Mouse (Mus musculus) 3T3-L1 (cell line): ENCODE data around the gene Lefty2.
A peak's percentile ranks its signal among the peaks of the same experiment; 100 is the strongest.
"Not testable (repeated sequence)": the region's sequence is repeated elsewhere in the genome, so short reads cannot be mapped to it uniquely, and the experiment has no call there.

Experiments used
- DNase-seq: peaks from one replicate; pipeline ENCODE4 v3.0.0-alpha.2; 2015; ENCODE audit warnings: low read depth, low spot score

Gene Lefty2

DNA sequence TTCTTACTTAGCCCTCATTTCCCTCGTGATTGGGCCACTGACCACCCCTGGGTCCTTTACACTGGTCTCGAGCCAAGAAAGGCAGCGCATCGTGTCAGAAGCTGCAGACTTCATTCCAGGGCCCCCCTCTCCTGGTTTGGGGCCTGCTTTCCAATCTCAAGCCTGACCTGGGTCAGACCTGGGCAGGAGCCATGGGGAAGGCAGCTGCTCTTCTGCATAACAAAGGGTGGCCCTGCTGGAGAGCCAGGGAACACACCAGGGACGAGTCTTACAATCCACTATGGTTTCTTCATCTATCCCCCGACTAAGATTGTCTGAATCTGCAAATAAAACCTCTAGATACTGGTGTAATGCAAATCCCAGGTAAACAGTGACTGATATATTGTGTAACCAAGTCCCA lies 40.8 kb downstream of the Lefty2 start:
- no peak for DNase-seq

DNA sequence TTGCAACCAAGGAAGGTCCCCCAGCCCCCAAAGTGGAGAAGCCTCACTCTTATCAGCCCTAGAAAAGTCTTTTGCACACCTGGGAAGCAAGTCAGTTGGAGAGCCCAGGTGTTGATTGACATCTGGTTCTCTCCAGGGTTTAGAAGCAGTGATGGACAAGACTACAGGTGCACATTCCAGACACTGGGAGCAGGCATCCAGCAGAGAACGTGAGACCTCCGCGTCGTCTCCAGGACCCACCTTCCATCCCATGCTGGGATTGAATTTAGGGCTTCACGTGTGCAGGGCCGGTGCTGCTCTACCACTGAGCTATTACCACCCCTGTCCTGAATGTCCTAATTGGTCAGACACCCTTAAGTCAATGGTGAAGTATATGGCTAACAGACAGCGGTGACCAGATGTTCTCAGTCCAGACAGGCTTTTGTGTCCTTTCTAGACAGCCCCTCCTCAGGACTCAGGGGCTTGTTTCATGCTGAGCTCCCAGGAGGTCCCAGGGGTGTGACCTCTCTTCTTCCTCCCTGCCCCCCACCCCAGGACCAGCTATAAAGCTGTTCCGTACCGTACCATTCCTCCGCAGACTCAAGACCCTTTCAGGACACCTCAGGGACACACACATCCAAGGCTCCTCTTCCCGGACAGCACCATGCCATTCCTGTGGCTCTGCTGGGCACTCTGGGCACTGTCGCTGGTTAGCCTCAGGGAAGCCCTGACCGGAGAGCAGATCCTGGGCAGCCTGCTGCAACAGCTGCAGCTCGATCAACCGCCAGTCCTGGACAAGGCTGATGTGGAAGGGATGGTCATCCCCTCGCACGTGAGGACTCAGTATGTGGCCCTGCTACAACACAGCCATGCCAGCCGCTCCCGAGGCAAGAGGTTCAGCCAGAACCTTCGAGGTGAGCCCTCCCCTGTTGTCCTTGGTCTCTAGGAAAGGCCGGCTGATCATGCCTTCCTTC lies 41.8 kb downstream of the Lefty2 start, which contains the start of gene Lefty1:
Gene Lefty1 (plus strand): TSS at position 556 of the 953 bp plus-strand sequence.
- no peak for DNase-seq

DNA sequence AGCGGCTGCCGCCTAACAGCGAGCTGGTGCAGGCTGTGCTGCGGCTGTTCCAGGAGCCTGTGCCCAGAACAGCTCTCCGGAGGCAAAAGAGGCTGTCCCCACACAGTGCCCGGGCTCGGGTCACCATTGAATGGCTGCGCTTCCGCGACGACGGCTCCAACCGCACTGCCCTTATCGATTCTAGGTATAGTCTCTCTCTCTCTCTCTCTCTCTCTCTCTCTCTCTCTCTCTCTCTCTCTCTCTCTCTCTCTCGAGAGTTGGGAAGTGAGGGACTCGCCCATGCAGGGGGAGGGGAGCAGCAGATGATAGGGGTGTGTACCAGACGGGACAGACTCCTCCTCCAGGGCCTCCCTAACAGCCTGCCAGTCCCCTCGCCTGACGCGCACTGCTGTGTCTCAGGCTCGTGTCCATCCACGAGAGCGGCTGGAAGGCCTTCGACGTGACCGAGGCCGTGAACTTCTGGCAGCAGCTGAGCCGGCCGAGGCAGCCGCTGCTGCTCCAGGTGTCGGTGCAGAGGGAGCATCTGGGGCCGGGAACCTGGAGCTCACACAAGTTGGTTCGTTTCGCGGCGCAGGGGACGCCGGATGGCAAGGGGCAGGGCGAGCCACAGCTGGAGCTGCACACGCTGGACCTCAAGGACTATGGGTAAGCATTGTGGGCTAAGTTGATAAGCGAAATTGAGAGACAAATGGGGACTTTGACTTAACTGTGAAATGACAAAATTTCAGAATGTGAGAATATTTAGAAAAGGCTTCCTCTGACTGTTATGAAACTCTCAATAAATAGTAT lies 43.9 kb downstream of the Lefty2 start:
- not testable (repeated sequence) for DNase-seq

DNA sequence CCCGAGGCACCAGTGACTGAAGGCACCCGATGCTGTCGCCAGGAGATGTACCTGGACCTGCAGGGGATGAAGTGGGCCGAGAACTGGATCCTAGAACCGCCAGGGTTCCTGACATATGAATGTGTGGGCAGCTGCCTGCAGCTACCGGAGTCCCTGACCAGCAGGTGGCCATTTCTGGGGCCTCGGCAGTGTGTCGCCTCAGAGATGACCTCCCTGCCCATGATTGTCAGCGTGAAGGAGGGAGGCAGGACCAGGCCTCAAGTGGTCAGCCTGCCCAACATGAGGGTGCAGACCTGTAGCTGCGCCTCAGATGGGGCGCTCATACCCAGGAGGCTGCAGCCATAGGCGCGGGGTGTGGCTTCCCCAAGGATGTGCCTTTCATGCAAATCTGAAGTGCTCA lies 44.7 kb downstream of the Lefty2 start:
- not testable (repeated sequence) for DNase-seq

DNA sequence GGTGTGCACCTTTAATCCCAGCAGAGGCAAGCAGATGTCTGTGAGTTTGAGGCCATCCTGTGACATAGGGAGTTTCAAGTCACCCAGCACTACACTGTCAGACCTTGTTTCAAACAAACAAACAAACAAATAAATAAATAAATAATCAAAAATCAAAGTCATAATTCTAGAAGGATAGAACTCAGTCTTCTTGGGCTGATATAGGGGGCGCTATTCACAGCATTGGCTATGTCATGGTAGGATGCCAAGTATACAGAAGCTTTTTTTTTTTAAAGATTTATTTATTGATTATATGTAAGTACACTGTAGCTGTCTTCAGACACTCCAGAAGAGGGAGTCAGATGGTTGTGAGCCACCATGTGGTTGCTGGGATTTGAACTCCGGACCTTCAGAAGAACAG lies 45.9 kb downstream of the Lefty2 start:
- DNase-seq, result not testable (repeated sequence)

DNA sequence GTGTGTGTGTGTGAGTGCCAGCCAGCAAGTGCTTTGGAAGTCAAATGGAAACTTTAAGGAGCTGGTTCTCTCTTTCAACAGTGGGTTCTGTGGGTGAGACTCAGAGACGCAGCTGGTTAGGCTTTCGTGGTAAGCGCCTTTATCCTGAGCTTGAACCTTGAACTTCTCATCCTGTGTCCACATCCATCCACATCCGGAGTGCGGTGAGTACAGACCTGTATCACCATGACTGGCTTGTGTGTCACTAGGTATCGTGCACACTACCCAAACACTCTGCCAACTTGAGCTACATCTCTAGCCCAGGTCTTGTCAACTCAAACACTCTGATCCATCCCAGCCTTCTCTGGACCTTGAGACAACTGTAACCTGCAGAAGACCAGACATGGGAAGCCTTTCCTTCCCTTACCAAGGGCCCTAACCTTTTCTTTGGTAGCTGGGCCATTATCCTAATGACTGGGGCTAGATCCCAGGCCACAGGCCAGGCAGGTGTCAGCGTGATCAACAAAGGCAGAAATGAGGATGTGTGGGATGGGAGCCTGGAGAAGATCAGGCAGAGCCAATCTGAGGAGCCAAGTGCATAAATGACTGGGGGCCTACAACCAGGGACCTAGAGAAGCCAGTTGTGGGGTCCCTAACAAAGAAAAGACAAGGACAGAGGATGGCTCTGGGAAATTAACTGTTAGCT lies 48.0 kb downstream of the Lefty2 start:
- no peak for DNase-seq

DNA sequence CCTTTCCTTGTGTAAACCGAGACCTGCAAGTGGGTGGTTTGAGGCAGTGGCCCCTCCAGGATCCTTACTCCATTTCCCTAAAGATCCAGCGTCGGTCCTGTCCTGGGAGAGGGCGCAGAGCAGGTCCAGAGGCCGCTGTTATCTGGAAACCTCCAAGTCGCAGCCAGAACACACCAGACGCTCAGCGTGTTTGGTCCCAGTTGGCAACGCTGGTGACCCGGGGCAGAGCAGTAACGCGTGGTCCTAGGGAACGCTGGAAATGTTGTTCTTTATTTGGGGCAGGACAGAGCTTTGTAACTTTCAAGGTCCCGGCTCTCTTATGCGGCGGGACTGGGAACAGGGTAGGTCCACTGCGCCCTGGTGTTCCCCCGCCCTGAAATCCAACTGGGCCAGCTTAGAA lies 48.8 kb downstream of the Lefty2 start:
- DNase-seq, result no peak

DNA sequence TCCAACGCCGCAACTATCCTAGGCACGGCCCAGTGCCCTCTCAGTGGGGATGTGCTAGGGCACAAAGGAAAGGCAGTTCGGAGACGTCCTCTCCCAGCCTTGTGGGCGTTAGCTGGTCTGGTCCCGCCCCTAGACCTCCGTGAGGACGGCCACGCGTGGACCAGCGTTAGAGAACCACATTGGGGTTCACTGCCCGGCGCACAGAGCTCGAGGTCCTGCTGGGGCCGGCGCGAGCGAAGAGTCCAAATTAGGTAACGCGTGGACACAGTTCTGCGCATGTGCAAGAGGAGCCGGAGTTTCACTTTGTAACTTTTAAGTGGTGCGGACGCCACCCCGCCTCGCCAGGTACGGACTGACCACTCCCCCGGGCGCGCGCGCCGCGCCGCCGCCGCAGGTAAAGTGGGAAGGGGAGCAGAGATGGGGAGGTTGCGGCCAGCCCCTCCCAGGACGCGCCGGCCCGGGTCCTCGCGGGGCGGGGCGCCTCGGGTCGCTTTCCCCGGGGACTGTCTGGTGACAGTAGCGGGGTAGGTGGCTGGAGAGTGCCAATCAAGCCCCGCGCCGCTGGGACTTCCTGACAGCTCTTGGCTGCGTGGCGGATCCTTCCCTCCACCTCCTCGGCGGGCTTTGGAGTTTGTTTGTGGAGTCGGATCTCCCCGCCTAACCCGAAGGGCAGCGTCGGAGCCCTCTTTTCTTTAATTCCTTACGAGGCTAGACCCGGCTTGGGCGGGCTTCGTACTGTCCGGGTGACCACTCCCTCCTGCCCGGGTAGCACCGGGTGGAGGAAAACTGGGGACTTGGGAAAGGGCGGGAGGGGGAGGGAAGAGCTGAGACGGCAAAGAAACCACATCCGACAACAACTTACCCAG lies 49.5 kb downstream of the Lefty2 start, which contains the start of gene Tmem63a:
Gene Tmem63a (plus strand): TSS at position 179 of the 866 bp plus-strand sequence.
- DNase-seq, result peak; percentile 84

DNA sequence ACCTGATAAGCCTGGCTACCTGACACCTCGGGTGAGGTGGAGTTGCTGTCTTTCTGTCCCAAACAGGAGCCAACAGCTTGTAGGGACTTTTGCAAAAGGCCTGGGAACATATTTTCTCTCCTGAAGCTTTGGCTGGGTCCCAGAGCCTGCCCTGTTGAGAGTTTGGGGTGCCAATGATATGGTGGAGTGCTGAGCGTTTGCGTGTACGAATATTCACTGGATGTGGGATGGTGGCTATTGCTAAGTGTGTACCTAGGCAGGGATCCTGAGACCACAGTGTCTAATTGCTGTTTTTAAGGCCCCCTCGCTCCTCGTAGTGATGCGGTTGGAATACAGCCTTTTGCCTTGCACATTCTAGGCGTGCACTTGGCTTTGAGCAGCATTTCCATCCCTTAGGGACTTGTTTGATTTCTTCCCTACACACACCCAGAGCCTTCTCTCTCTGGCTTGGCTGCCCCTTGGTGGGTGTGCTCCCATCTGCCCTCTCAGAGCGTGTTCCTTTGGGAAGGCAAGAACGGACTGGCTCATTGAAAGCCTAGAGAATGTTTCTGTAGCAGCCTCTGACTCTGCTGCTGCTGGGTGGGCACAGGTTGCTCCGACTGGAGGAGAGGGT lies 50.2 kb downstream of the Lefty2 start:
- DNase-seq, result no peak

DNA sequence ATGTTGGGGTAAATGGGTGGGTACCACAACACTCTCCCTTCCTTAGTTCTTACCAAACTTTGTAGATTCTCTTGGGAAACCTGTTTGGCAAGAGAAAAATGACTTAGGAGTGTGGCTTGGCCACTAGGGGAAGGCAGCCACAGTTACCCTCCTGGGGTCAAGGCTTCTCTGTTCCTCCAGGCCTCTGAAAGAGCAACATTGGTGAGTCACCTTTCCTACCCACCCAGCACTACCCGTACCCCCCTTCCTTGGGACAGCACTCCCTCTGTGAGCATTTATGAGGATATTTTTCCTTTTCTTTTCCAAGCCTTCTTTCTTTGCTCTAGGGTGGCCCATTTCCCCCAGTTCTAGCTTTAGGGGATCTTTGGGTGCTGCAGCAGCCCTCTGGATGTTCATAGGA lies 51.0 kb downstream of the Lefty2 start:
- DNase-seq, result peak; percentile 72

DNA sequence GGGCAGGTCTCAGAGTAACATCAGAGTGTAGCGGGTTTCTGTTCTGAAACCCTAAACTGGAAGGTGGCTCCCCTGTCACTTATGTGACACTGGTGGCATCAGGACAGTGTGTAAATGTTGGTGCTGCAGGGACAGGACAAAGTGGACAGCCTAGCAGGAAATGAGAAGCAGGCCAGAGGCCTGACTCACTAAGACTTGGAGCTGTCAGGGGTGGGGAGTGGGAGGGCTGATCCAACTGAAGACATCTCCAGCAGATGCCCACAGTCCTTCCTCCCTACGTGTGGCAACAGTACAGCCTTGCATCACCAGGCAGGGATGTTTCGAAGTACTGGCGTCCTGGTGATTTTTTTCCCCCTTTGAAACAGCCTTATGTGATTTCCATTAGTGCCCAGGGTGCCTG lies 51.6 kb downstream of the Lefty2 start:
- DNase-seq, result peak; percentile 91

DNA sequence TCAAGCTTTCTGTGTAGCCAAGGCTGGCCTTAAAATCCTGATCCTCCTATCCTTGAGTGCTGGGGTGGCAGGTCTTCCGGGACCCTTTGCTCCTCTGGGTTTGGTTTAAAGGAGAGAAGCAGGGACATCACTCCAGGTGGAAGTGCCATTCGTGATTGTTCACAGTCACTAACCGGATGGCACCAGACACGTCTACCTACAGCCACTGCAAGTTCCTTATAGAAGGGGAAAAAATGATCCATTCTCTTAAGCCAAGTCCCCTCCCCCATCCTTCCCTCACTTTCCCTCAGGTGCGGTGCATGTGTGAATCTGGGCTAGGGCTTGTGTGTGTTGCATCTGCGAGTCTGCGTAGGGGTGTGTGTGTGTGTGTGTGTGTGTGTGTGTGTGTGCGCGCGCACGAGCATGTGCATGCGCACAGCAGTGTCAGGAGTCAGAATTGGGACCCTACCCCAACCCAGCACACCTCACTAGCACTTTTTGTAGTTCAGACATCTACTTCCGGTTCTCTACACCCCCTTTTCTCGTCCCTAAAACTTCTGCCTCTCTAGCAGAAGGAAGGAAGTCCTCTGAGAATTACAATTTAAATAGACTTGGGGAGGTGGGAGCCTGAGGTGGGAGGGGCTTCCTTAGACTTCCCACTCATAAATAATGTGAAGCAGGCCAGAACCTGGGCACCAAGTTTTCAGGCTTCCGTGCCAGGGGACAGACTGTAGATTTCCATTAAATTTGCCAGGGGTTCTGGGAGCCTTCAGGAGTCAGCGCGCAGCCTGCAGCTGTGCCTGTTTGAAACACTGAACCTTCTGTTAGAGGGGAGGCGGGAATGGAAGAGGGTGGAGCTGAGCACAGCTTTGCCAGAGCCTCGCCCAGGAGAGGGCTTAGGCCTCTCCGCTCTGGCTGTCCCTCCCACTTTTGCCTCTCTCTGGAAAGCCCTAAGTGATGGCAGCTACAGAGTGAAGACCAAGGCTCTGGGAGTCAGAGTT lies 52.4 kb downstream of the Lefty2 start:
- DNase-seq, result peak; percentile 93

DNA sequence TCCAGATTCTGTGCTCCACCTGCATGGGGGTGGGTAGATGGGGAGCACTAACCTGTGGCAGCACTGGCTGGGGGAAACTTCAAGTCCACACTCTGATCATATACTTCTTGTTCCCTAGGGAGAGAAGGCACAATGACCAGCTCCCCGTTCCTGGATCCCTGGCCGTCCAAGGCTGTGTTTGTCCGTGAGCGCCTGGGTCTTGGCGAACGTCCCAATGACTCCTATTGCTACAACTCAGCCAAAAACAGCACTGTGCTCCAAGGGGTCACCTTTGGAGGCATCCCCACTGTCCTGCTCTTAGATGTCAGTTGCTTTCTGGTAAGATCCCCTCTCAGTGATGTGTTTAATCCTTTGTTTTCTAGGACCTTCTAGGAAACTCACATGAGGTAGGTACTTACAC lies 53.5 kb downstream of the Lefty2 start:
- no peak for DNase-seq
